Mouse (Mus musculus) intestine, embryonic 14.5 days (tissue): Measurements from ENCODE around the gene Utrn. TPM values are rescaled to one million over a fixed set of nuclear protein-coding genes. Genes with fewer than 3 reads are reported as not detected.

Source experiments
- ATAC-seq: fragments of 200-750 bp; cut with Nextera tagmentation; replicated peaks from 2 replicates; pipeline ENCODE4 v1.8.0; 2017; ENCODE audit warnings: low read depth, moderate number of reproducible peaks, moderate TSS enrichment, moderate library complexity; ENCODE audit not compliant: low FRiP score, low TSS enrichment
- DNase-seq: peaks from one replicate; pipeline ENCODE4 v3.0.0-alpha.2; 2018; ENCODE audit warnings: low spot score
- H3K27ac ChIP-seq: fragments of 300-500 bp; sonication (generic); 2 replicates; pipeline ENCODE4 v1.5.1; 2014; ENCODE audit warnings: low read depth, mild to moderate bottlenecking, control low read depth
- H3K27me3 ChIP-seq: fragments of 300-500 bp; sonication (generic); replicated peaks from 2 replicates; pipeline ENCODE4 v1.6.1; 2014; ENCODE audit warnings: low read length, control low read depth; ENCODE audit not compliant: control insufficient read depth, insufficient read depth
- H3K36me3 ChIP-seq: fragments of 300-500 bp; sonication (generic); 2 replicates; pipeline ENCODE4 v1.6.1; 2014; ENCODE audit warnings: low read length, control low read depth; ENCODE audit not compliant: control insufficient read depth, insufficient read depth
- H3K4me1 ChIP-seq: fragments of 300-500 bp; sonication (generic); replicated peaks from 2 replicates; pipeline ENCODE4 v1.6.1; 2014; ENCODE audit warnings: low read length, control low read depth, mixed read lengths; ENCODE audit not compliant: control insufficient read depth, insufficient read depth
- H3K4me2 ChIP-seq: fragments of 300-500 bp; sonication (generic); 2 replicates; pipeline ENCODE4 v1.6.1; 2014; ENCODE audit warnings: low read length
- H3K4me3 ChIP-seq: fragments of 300-500 bp; sonication (generic); 2 replicates; pipeline ENCODE4 v1.5.1; 2014; ENCODE audit warnings: low read depth, low read length, control low read depth, mixed read lengths
- H3K9ac ChIP-seq: fragments of 300-500 bp; sonication (generic); 2 replicates; pipeline ENCODE4 v1.6.1; 2014; ENCODE audit warnings: mild to moderate bottlenecking, low read length
- H3K9me3 ChIP-seq: fragments of 300-500 bp; sonication (generic); 2 replicates; pipeline ENCODE4 v1.6.1; 2016; ENCODE audit warnings: low read length, control low read depth; ENCODE audit not compliant: control insufficient read depth
- WGBS: fragments of 180-500 bp; shearing (Covaris S2); extraction: QIAGEN DNeasy Blood & Tissue Kit; methylation state at CpG from one replicate; pipeline ENCODE4 v1.1.7; 2014; 5-methylcytosine and 5-hydroxymethylcytosine counted together
- polyA plus RNA-seq: library from polyadenylated mRNA; unstranded; fragments of >200 nt; fragmentation: Nextera tagmentation; extraction: Ambion mirVana; gene quantifications from 2 replicates; pipeline ENCODE4 v1.2.1, GENCODE M21; 2014

Gene Utrn
- polyA plus RNA-seq, 1 experiment from 2014 or later = 55.1 TPM

DNA sequence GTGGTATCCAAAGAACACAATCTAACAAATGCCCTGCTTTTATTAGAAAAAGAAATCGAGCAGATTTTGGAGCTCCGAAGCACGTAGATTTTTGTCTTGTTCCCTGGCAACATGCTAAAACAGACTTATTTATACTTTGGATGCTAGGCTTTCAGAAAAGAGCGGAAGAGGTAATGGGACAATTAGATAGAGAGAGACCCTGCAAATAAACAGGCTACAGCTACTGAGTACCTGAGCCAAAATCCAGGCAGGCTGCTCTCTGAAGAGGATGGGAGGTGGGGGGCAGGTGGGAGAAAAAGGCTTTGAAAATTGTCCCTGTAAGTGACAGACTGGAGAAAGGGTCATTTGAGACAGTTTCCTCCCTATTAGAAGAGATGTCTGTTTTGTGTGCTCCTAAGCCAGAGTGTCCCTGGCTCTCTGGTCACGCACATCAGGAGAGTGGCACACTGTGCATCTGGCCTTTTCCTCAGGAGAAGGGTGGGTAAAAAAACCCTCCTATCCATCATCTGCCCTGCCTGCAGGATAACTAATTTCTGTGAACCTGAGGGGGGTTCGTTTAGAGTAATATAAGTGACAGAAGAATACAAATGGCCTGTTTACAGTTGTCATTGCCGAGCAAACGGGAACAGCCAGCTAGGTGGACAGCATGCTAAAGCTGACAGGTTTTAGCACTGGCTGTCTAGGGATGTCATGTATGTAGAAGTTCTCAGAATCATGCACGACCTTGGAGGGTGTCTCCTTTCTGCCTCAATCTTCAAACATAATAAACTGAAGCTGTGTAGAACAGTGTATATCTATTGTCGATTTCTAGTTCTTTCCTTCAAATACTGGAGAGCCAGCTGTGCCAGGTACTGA is 529.2 kb downstream of the Utrn start:
- no peak overlapping the region for H3K9ac ChIP-seq
- no peaks in the 10 kb centered on the region for H3K9me3 ChIP-seq
- H3K4me3 ChIP-seq = no peak overlapping the region
- ATAC-seq (no peak), DNase-seq (no peak)
- no peaks in the 10 kb centered on the region for H3K27me3 ChIP-seq
- WGBS = 61% methylated on average over 10 of the region's 10 CpGs
- H3K36me3 ChIP-seq = no peaks in the 10 kb centered on the region
- H3K4me1 ChIP-seq = no peaks in the 10 kb centered on the region
- no peak overlapping the region for H3K27ac ChIP-seq
- H3K4me2 ChIP-seq = no peak overlapping the region

GRCm38 (mm10) chr10:12339005-12339703 is 530.0 kb downstream of the Utrn start:
- H3K36me3 ChIP-seq = no peaks in the 10 kb centered on the region
- no peak overlapping the region for H3K27ac ChIP-seq
- H3K27me3 ChIP-seq = no peaks in the 10 kb centered on the region
- no peak overlapping the region for H3K9ac ChIP-seq
- H3K4me1 ChIP-seq = no peaks in the 10 kb centered on the region
- WGBS = 78% methylated on average over 9 of the region's 9 CpGs
- H3K4me3 ChIP-seq = no peak overlapping the region
- H3K9me3 ChIP-seq = no peaks in the 10 kb centered on the region
- H3K4me2 ChIP-seq = no peak overlapping the region
- ATAC-seq (no peak), DNase-seq (no peak)

Other genes starting within 250 kb of the Utrn start
- 1.9 and 3.2 TPM in 2 replicates for gene Stx11, start 94.9 kb upstream of the Utrn start, polyA plus RNA-seq
- gene Sf3b5, start 136.0 kb upstream of the Utrn start, polyA plus RNA-seq = 47.6 and 52.0 TPM in 2 replicates
- 266 and 288 TPM in 2 replicates for gene Plagl1, start 191.1 kb upstream of the Utrn start, polyA plus RNA-seq